Mouse (Mus musculus) gastrocnemius, adult 2 months (tissue): Measurements from ENCODE around the gene Qpctl. TPM values are rescaled to one million over a fixed set of nuclear protein-coding genes. Genes with fewer than 3 reads are reported as not detected.
A peak's percentile ranks its signal among the peaks of the same experiment; 100 is the strongest.

Source experiments
- DNase-seq: peaks from one replicate; pipeline ENCODE4 v3.0.0; 2022
- H3K27ac ChIP-seq: fragments of 200-600 bp; 2 replicates; pipeline ENCODE4 v1.8.1; 2022; ENCODE audit warnings: mild to moderate bottlenecking
- H3K4me3 ChIP-seq: fragments of 200-600 bp; 2 replicates; pipeline ENCODE4 v1.8.1; 2022; ENCODE audit warnings: mild to moderate bottlenecking, moderate library complexity
- CTCF ChIP-seq: fragments of 200-600 bp; IDR thresholded peaks from 2 replicates; pipeline ENCODE4 v1.8.1; 2022; ENCODE audit warnings: antibody characterized with exemption, mild to moderate bottlenecking, moderate library complexity
- intact Hi-C: fragments of 180-260 bp; cut with DNase I; formaldehyde crosslinking; loops from one replicate; pipeline ENCODE4 v1.15.1; 2025
- total RNA-seq, 2 experiments: library from RNA; stranded (reverse); gene quantifications; 2 replicates each; pipeline ENCODE4 v1.2.3; 2021

The Qpctl gene
- total RNA-seq, 2 experiments from 2014 or later: 2.0 TPM

DNA sequence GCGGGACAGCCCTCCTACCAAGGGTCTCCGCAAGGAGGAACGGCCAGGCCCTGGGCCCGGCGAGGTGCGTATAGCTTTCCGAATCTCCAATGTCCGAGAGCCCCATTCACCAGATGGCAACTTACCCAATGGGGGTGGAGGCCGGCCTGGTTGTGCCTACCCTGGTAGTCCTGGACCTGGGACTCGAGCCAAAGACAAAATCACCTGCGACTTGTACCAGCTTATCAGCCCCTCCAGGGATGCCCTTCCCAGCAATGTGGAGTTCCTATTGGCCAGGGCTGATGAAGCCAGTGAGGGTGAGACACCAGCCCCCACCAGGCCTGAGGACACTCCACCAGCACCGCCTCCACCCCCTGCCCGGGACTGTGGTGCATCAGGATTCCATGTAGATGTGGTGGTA lies 12.9 kb downstream of the Qpctl start:
- no peak for DNase-seq
- H3K27ac ChIP-seq: no peak overlapping the region
- intact Hi-C loops: loop anchor here (5.0 kb wide), 1 partner anchor 66 kb away; no protein-coding TSS in a partner anchor
- no peak for TF ChIP-seq CTCF
- no peak overlapping the region for H3K4me3 ChIP-seq

DNA sequence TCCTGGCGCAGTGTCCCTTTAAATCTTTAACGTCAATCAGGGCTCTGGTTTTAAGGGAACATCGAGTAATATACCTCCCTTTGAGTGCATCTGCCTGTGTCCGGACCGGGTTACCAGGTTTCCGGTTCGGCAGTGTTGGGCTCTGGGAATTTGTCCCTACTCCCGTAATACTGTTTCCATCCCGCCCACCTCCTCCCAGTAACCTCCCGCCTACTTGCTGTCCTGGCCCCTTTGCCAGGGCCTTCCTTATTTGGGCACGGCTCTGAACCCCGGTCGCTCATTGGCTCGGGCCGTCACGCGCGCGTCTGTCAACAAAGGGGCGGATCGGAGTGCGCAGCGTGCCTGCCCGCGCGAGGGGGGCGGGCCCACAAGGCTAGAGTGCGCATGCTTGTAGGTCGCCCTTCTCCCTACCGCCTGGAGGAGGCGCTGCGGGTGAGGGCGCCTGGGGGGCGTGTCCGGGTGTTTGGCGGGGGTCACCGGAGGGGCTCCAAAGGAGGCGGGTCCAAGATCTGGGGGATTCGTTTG lies 17.7 kb downstream of the Qpctl start:
- H3K4me3 ChIP-seq: peak overlapping the region; percentile 77
- peak; percentile 87 for TF ChIP-seq CTCF
- intact Hi-C loops: no loop called here
- peak; percentile 99 for DNase-seq
- H3K27ac ChIP-seq: peak overlapping the region; percentile 93

DNA sequence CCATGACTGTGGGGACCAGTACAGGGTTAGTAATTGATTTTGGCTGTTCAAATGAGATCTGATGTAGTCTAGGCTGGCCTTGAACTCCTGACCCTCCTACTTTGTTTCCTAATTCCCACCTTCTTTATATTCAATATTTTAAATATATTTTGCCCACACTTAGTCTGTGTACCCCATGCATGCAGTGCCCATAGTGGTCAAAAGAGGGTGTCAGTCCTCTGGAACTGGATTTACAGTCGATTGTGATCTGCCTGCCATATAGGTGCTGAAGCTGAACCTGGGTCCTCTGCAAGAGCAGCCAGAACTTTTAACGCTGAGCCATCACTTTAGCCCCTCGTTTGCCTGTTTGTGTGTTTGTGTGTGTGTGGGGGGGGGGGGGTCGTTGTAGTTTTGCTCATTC lies 18.4 kb downstream of the Qpctl start:
- peak; percentile 39; the same call in 1 of the 2 replicates for TF ChIP-seq CTCF
- peak overlapping the region; percentile 93 for H3K27ac ChIP-seq
- intact Hi-C loops: no loop called here
- peak overlapping the region; percentile 77 for H3K4me3 ChIP-seq
- DNase-seq: no peak

DNA sequence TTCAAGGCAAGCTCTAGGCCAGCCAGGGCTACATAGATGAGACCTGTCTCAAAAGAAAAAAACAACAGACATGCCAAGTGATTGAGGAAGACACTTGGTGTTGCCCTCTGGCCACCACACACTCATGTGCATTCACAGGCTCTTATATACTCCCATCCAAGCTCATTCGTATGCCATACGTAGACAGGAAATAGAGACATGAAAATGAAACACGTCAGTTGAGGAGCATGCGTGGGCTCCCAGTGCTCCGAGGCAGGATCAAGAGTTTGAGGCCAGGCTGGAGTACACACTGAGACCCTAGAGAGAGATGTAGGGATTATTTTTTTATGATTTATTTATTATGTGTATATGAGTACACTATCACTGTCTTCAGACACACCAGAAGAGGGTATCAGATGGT lies 19.7 kb downstream of the Qpctl start:
- Histone ChIP-seq H3K4me3 (no peak overlapping the region), H3K27ac (no peak overlapping the region)
- DNase-seq: no peak
- no peak for TF ChIP-seq CTCF
- intact Hi-C loops: no loop called here

DNA sequence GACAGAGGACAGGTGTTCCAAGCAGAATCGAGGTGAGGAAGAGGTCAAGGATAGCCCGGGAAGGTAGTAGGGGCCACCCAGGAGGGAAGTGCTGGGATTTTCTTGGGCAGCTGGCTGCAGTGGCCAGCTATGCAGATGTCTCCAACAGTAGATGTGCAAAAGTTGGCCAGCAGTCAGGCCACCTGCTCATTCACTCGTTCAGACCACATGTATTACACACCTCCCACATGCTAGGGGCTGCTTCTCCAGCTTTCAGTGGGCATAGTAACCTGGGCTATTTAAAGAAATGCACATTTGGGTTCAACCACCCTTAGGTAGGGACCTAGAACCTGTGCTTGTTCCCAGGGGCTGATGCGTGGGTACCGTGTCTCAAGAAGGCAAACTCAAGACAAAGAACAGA lies 21.3 kb downstream of the Qpctl start:
- no peak overlapping the region for H3K4me3 ChIP-seq
- no peak for TF ChIP-seq CTCF
- intact Hi-C loops: no loop called here
- DNase-seq: no peak
- H3K27ac ChIP-seq: no peak overlapping the region

DNA sequence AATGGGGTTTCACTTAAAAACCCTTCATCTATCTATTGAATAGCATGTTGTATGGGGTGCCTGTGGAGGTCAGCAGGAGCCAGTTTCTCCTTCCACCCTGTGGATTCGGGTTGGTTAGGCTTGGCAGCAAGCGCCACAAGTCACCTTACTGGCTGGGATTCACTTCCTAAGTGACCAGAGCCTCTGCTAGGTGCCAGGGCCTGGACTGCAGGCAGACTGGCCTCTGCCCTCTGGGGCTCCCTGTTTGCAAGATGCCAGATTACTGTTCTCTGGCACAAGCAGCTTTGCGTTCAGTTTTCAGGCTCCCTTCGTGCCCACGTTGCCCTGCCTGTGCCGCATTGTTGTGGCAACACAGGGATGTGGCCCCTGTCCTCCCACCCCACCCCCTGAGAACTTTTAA lies 24.4 kb downstream of the Qpctl start:
- Histone ChIP-seq H3K27ac (no peak overlapping the region), H3K4me3 (no peak overlapping the region)
- intact Hi-C loops: no loop called here
- no peak for TF ChIP-seq CTCF
- no peak for DNase-seq

DNA sequence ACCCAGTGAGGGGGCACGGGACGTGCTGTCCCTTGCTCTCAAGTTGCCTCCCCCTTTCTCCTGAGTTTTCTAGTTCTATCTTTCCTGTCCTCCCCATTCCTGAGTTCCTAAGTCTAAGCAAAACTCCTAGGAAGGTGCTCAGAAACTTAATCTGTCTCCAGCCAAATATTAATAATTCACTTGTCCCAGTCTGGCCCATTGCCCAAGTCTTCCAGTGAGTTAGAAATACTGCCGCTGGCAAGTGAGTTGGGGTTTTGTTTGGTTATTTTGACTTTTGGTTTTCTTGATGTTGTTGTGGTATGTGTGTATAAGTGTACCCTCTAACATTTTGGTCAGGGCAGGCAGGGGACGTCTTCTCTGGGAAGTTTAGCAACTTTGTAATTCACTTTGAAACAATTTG lies 27.4 kb downstream of the Qpctl start:
- no peak for DNase-seq
- intact Hi-C loops: no loop called here
- H3K27ac ChIP-seq: no peak overlapping the region
- no peak overlapping the region for H3K4me3 ChIP-seq
- TF ChIP-seq CTCF: no peak

DNA sequence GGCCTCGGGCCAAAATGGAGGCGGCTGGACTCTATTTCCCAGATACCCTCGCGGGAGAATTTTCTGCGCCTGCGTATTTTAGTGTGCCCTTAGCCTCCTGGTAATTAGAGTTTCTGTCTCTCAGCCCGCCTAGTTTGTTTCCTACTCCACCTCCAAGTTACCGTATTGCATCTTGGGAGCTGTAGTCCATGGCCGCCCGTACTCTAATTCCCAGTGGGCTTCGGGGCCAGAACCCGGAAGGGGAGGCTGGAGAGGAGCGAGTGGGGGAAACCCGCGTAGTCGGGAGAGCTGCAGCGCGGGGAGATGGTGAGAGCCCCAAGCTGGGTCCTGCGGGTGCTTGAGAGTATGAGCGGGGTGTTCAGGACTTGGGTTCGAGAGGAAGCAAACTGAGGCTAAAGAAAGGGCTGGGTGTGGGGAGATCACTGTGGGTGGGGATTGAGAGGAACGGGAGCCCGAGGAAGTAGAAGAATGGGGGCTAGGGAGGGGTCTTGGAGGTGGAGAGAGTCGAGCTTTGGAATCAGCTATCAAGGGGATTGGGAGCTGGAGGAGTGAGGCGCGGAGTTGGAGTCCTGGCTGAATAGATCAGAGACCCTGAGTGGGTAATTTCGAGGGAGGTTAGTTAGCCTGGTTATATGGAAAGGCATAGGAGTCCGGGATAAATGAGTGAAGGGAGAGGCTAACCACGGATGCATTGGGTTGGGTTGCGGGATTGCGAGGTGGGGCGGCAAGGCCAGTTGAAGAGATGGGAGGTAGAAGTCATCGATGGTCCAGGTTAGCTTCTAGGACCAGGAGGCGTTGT lies 29.3 kb downstream of the Qpctl start, which contains the start of gene Fbxo46:
Gene Fbxo46 (plus strand): TSS at position 229 of the 799 bp plus-strand sequence.
- intact Hi-C loops: no loop called here
- no peak for TF ChIP-seq CTCF
- H3K4me3 ChIP-seq: peak within 1 kb of the TSS; percentile 92
- H3K27ac ChIP-seq: peak within 1 kb of the TSS; percentile 90
- peak; percentile 93 for DNase-seq

DNA sequence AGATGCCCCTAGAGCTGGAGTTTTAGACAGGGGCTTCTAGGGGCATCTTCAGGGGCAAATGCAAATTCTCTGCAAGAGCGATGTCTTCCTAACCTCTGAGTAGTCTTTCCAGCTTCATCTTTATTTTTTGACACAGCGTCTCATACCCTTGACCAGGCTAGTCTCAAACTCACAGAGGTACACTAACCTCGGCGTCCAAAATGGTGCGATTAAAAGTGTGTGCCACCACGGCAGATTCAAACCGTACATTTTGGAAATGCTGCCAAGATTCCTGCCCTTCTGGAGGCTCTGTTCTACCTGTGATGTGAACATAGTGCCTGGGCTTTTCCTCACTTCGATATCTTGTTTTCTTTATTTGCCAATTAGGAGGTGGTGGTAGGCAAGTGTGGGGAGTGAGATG lies 30.0 kb downstream of the Qpctl start:
- no peak for TF ChIP-seq CTCF

DNA sequence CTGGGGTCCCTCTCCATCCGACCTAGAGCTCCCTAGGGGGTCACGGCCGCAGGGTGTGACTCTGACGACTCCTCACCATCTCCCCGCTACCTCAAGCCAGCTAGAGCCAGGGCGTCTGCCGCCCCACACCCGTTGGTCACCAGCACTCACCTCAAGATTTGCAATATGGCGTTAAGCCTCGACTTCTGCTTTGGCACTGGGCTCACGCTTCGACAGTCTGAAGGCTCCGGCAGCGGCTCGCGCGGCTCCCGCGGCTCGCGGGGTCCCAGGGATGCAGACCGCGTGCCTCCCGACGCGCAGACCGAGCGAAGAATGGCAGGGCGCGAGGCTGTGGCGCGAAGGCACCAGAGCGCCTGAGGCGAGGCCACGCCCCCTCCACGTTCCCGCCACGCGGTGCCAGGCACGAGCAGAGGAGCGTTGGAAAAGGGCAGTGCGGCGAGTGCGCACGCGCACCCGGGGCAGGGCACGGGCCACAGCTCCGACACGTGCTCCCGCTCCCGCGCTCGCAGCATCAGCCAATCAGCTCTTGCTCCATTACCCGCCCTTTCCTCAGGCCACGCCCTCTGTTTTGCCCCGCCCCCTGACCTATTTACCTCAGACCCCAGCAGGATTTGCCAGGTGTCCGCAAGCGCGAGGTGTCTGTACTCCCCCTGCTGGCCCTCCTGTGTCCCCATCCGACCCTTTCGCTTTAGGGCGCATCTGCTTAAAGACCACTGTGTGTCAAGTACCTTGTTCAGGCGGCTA lies 30.9 kb downstream of the Qpctl start, which contains the start of gene Gm4969:
Gene Gm4969 (minus strand): TSS at position 341 of the 744 bp plus-strand sequence.
- H3K4me3 ChIP-seq: peak within 1 kb of the TSS; percentile 57
- TF ChIP-seq CTCF: peak; percentile 30; the same call in 1 of the 2 replicates
- intact Hi-C loops: no loop called here
- DNase-seq: peak; percentile 66
- peak within 1 kb of the TSS; percentile 56 for H3K27ac ChIP-seq

More for the DNA sequence above, 30.0 kb downstream of the Qpctl start:
- Histone ChIP-seq H3K27ac (peak overlapping the region; percentile 56), H3K4me3 (peak overlapping the region; percentile 31)
- intact Hi-C loops: no loop called here
- no peak for DNase-seq

DNA sequence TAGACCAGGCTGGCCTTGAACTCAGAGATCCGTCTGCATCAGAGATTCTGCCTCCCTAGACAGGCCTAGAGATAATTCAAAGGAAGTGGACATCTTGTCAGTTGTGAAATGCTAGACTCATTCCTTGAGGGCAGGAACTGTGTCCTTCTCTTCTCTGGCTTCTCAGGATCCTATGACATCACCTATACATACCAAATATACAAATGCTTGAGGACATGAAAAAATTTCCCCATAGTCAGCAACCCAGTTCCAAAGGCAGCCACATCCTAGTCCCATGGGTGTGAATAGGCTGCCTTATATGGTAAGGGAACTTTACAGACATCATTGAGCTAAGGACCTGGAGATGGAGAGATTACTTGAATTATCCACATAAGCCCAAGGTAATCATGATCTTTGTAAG lies 39.5 kb downstream of the Qpctl start:
- Histone ChIP-seq H3K27ac (no peak overlapping the region), H3K4me3 (no peak overlapping the region)
- intact Hi-C loops: loop anchor here (5.0 kb wide), 1 partner anchor 42 kb away; no protein-coding TSS in a partner anchor
- DNase-seq: no peak
- TF ChIP-seq CTCF: no peak

DNA sequence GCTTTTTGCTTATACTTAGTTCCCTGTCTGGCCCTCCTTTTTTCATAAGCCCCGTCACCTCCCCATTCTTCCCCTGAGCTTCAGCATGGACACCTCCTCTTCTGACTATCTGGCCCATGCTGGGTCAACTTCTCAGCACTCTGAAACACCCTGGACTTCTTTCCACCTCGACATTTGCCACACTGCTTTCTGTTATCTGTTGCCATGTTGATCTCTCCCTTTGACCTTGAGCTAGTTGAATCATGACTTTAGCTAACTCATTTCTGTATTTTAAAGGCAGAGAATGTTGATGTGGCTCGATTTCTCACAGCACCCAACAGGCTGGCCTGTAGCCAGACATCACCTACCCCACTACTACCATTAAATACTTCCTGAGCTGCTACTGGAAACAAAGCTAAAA lies 41.7 kb downstream of the Qpctl start:
- DNase-seq: no peak
- intact Hi-C loops: loop anchor here (5.0 kb wide), 1 partner anchor 40 kb away; no protein-coding TSS in a partner anchor
- no peak for TF ChIP-seq CTCF
- Histone ChIP-seq H3K27ac (no peak overlapping the region), H3K4me3 (no peak overlapping the region)

DNA sequence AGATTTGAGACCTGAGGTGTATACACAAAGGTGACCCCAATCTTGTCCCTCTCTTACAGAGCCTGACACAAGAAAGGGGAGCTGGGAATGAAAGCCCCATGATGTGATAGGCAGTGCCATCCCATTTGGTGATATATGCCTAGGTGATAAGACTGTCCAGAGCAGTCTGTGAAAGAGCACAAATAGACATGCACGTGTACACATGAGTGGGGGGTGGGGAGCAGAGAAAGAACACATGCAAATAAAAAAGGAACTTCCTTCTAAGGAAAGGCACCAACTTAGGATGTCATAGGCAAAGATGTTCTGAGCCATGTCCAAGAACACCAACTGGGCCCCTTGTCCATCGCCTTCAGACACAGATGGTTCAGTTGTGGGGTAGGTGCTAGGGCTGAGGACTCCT lies 44.6 kb downstream of the Qpctl start:
- intact Hi-C loops: no loop called here
- no peak overlapping the region for H3K4me3 ChIP-seq
- no peak for DNase-seq

More for the DNA sequence above, 44.6 kb downstream of the Qpctl start:
- no peak overlapping the region for H3K27ac ChIP-seq
- no peak for TF ChIP-seq CTCF
